Mouse (Mus musculus) urinary bladder, postnatal 4 days (tissue): ENCODE data around the gene 1700056E22Rik.

Source experiments
- DNase-seq, 2 experiments: peaks; one replicate each; pipeline ENCODE4 v3.0.0; 2021 to 2022; ENCODE audit warnings: low spot score in 2 of 2

The 1700056E22Rik gene

GRCm38 (mm10) chr1:184019722-184020107, 14.4 kb downstream of the 1700056E22Rik start:
- DNase-seq = no peak

- no peak for DNase-seq
These were observed 14.9 kb downstream of the 1700056E22Rik start for GRCm38 (mm10) chr1:184019042-184019721.

- no peak for DNase-seq
These were observed 16.5 kb downstream of the 1700056E22Rik start for GRCm38 (mm10) chr1:184017606-184018005.

- no peak for DNase-seq
These were observed 17.9 kb downstream of the 1700056E22Rik start for GRCm38 (mm10) chr1:184015995-184016730.

- DNase-seq = no peak
These were observed 20.0 kb downstream of the 1700056E22Rik start for GRCm38 (mm10) chr1:184014091-184014490.

GRCm38 (mm10) chr1:184013106-184013505, 21.0 kb downstream of the 1700056E22Rik start, which contains the start of gene Dusp10:
Gene Dusp10 (plus strand): TSS chr1:184013302.
- no peak for DNase-seq

GRCm38 (mm10) chr1:184011311-184011710, 22.8 kb downstream of the 1700056E22Rik start:
- no peak for DNase-seq

GRCm38 (mm10) chr1:184006086-184006485, 28.0 kb downstream of the 1700056E22Rik start:
- DNase-seq = no peak

GRCm38 (mm10) chr1:184005315-184006058, 28.6 kb downstream of the 1700056E22Rik start:
- no peak for DNase-seq

- no peak for DNase-seq
These were observed 29.8 kb downstream of the 1700056E22Rik start for GRCm38 (mm10) chr1:184004311-184004710.

GRCm38 (mm10) chr1:184002470-184002869, 31.6 kb downstream of the 1700056E22Rik start:
- DNase-seq = no peak

- DNase-seq = no peak
These were observed 36.9 kb downstream of the 1700056E22Rik start for GRCm38 (mm10) chr1:183997207-183997606.

GRCm38 (mm10) chr1:183991921-183992320, 42.2 kb downstream of the 1700056E22Rik start:
- DNase-seq = no peak

- DNase-seq = no peak
These were observed 46.3 kb downstream of the 1700056E22Rik start for GRCm38 (mm10) chr1:183987711-183988245.
